Mouse (Mus musculus): ENCODE data around the gene Fstl3.
A peak's percentile ranks its signal among the peaks of the same experiment; 100 is the strongest.

Fstl3 gene

GRCm38 (mm10) chr10:79762875-79763274 lies 14.2 kb upstream of the Fstl3 start:
- DNase-seq (ENCODE audit: low spot score) = no peak

- DNase-seq (ENCODE audit: low spot score) = no peak
These were observed 12.8 kb upstream of the Fstl3 start for GRCm38 (mm10) chr10:79764234-79764633.

GRCm38 (mm10) chr10:79765228-79765745 lies 11.8 kb upstream of the Fstl3 start:
- no peak for DNase-seq (ENCODE audit: low spot score)

- DNase-seq (ENCODE audit: low spot score) = no peak
These were observed 11.0 kb upstream of the Fstl3 start for GRCm38 (mm10) chr10:79766001-79766507.

- peak; percentile 99 for DNase-seq (ENCODE audit: low spot score)
These were observed 10.4 kb upstream of the Fstl3 start, which contains the start of gene Rnf126 for GRCm38 (mm10) chr10:79766508-79767325. TSS of gene Rnf126 (minus strand) at chr10:79766952.

GRCm38 (mm10) chr10:79767372-79768244 lies 9.5 kb upstream of the Fstl3 start:
- no peak for DNase-seq (ENCODE audit: low spot score)

GRCm38 (mm10) chr10:79768400-79768799 lies 8.7 kb upstream of the Fstl3 start:
- peak; percentile 63 for DNase-seq (ENCODE audit: low spot score)

- no peak for DNase-seq (ENCODE audit: low spot score)
These were observed 7.7 kb upstream of the Fstl3 start for GRCm38 (mm10) chr10:79769329-79769728.

GRCm38 (mm10) chr10:79772320-79772719 lies 4.8 kb upstream of the Fstl3 start:
- DNase-seq (ENCODE audit: low spot score) = no peak

- DNase-seq (ENCODE audit: low spot score) = no peak
These were observed 3.9 kb upstream of the Fstl3 start for GRCm38 (mm10) chr10:79773208-79773607.

- no peak for DNase-seq (ENCODE audit: low spot score)
These were observed 2.4 kb upstream of the Fstl3 start for GRCm38 (mm10) chr10:79774486-79775279.

- DNase-seq (ENCODE audit: low spot score) = no peak
These were observed 934 bp downstream of the Fstl3 start for GRCm38 (mm10) chr10:79778006-79778405.

GRCm38 (mm10) chr10:79779193-79779592 lies 2.1 kb downstream of the Fstl3 start:
- no peak for DNase-seq (ENCODE audit: low spot score)

GRCm38 (mm10) chr10:79779784-79780663 lies 3.0 kb downstream of the Fstl3 start:
- peak; percentile 85 for DNase-seq (ENCODE audit: low spot score)

GRCm38 (mm10) chr10:79780664-79781015 lies 3.6 kb downstream of the Fstl3 start:
- no peak for DNase-seq (ENCODE audit: low spot score)

GRCm38 (mm10) chr10:79781139-79781538 lies 4.1 kb downstream of the Fstl3 start:
- DNase-seq (ENCODE audit: low spot score) = no peak

GRCm38 (mm10) chr10:79781956-79782355 lies 4.9 kb downstream of the Fstl3 start:
- DNase-seq (ENCODE audit: low spot score) = no peak

GRCm38 (mm10) chr10:79783050-79783449 lies 6.0 kb downstream of the Fstl3 start:
- no peak for DNase-seq (ENCODE audit: low spot score)

- no peak for DNase-seq (ENCODE audit: low spot score)
These were observed 7.1 kb downstream of the Fstl3 start for GRCm38 (mm10) chr10:79783920-79784800.
